Mouse (Mus musculus): ENCODE results near the gene Gm17657. TPM values are rescaled to one million over a fixed set of nuclear protein-coding genes. Genes with fewer than 3 reads are reported as not detected.

Gm17657 gene
- polyA plus RNA-seq, 1 experiment from 2014 or later = not detected

DNA sequence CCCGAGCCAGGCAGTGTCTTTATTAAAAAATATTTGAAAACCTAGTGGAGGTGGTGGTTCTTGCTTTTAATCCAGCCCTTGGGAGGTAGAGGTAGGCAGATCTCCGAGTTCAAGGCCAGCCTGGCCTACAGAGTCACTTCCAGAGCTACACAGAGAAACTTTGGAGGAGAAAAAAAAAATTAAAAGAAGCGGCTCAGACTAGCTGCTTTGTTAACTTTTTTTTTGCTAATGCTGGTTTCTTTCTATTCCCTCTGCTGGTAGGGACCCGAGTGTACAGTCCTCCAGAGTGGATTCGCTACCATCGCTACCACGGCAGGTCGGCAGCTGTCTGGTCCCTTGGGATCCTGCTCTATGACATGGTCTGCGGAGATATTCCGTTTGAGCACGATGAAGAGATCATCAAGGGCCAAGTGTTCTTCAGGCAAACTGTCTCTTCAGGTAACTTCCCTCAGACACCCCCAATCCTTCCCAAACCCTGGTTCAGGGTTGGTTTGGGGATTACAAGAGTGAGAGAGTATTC is 55.9 kb downstream of the Gm17657 start:
- H3K4me2 ChIP-seq = peak overlapping the region; percentile 73
- H3K36me3 ChIP-seq (replicated peaks) = peaks cover 53% of the 10 kb centered on the region
- H3K27ac ChIP-seq (replicated peaks) = peak overlapping the region; percentile 99
- H3K4me1 ChIP-seq (replicated peaks) = peaks cover 64% of the 10 kb centered on the region
- H3K27me3 ChIP-seq = no peaks in the 10 kb centered on the region
- H3K4me3 ChIP-seq (replicated peaks) = peak overlapping the region; percentile 99
- peak overlapping the region; percentile 100 for H3K9ac ChIP-seq
- no peaks in the 10 kb centered on the region for H3K9me3 ChIP-seq (replicated peaks)
- no peak for ATAC-seq (ENCODE audit: insufficient read depth)
- WGBS (ENCODE audit: insufficient replicate concordance) = 58% methylated on average over 11 of the region's 11 CpGs

DNA sequence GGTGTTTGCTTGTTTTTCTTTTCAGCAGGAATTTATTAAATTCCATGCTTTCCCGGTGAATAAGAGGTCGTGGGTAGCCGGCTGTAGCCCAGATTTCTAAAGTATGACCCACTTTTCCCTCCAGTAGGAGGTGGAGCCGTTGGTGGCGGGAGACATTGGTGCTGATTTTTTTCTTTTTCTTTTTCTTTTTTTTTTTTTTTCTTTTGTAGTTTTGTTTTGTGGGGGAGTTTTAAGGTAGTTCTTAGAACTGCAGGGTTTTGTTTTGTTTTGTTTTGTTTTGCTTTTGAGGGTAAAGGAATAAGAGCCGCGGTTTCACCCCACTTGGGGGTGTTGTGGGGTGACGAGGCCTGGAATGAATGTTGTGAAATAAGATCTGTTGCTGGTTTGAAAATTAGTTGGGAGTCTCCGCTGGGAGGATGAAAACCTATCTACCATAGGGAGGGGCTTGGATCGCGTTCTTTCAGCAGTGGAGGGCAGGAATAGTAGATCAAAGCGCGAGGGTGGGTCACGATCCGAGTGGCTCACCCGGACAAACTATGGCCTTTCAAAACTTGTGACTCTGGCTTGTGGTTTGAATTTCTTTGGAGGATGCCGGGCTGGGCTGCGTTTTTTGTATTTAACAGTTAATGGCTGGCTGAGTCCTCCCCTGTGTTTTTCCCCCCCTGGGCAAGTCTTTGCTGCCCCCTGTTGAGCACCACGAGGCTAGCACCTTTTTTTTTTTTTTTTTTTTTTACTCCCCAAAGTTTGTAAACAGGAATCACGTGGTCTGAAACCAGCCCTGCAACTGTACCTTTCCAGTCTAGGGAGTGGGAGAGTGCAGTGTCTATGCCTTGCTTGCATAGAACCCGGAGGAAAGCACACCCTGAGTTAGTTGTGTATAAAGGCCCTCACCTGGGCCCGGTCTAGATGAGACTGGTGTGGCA is 56.9 kb downstream of the Gm17657 start:
- 2% methylated on average over 22 of the region's 22 CpGs for WGBS (ENCODE audit: insufficient replicate concordance)
- Histone ChIP-seq H3K9ac (peak overlapping the region; percentile 100), H3K4me3 (replicated peaks) (peak overlapping the region; percentile 99), H3K27me3 (no peaks in the 10 kb centered on the region), H3K27ac (replicated peaks) (peak overlapping the region; percentile 99), H3K4me2 (peak overlapping the region; percentile 73), H3K36me3 (replicated peaks) (peaks cover 53% of the 10 kb centered on the region), H3K9me3 (replicated peaks) (no peaks in the 10 kb centered on the region), H3K4me1 (replicated peaks) (peaks cover 61% of the 10 kb centered on the region)
- ATAC-seq (ENCODE audit: insufficient read depth) = no peak

GRCm38 (mm10) chr17:29491591-29492268 is 57.7 kb downstream of the Gm17657 start:
- H3K27ac ChIP-seq (replicated peaks) = peak overlapping the region; percentile 99
- WGBS (ENCODE audit: insufficient replicate concordance) = under 1% methylated on average over 48 of the region's 48 CpGs
- H3K9ac ChIP-seq = peak overlapping the region; percentile 100
- H3K4me2 ChIP-seq = peak overlapping the region; percentile 73
- H3K4me3 ChIP-seq (replicated peaks) = peak overlapping the region; percentile 99
- H3K9me3 ChIP-seq (replicated peaks) = no peaks in the 10 kb centered on the region
- H3K4me1 ChIP-seq (replicated peaks) = peaks cover 61% of the 10 kb centered on the region
- H3K36me3 ChIP-seq (replicated peaks) = peaks cover 51% of the 10 kb centered on the region
- 0 out of 2 replicates have a peak, but pooled peaks cover 4% of the 10 kb centered on the region for H3K27me3 ChIP-seq
- ATAC-seq (ENCODE audit: insufficient read depth) = no peak

GRCm38 (mm10) chr17:29490713-29491581 is 58.5 kb downstream of the Gm17657 start, which contains the start of gene Pim1:
Gene Pim1, plus strand, starts transcription at chr17:29490753.
- under 1% methylated on average over 84 of the region's 99 CpGs for WGBS (ENCODE audit: insufficient replicate concordance)
- Histone ChIP-seq H3K27me3 (0 out of 2 replicates have a peak, but pooled peaks cover 4% of the 10 kb centered on the region), H3K4me1 (replicated peaks) (peaks cover 61% of the 10 kb centered on the region), H3K36me3 (replicated peaks) (peaks cover 43% of the 10 kb centered on the region), H3K9ac (peak within 1 kb of the TSS; percentile 100), H3K4me3 (replicated peaks) (peak within 1 kb of the TSS; percentile 99), H3K27ac (replicated peaks) (peak within 1 kb of the TSS; percentile 99), H3K4me2 (peak within 1 kb of the TSS; percentile 91), H3K9me3 (replicated peaks) (no peaks in the 10 kb centered on the region)
- peak; percentile 57 for ATAC-seq (ENCODE audit: insufficient read depth)

DNA sequence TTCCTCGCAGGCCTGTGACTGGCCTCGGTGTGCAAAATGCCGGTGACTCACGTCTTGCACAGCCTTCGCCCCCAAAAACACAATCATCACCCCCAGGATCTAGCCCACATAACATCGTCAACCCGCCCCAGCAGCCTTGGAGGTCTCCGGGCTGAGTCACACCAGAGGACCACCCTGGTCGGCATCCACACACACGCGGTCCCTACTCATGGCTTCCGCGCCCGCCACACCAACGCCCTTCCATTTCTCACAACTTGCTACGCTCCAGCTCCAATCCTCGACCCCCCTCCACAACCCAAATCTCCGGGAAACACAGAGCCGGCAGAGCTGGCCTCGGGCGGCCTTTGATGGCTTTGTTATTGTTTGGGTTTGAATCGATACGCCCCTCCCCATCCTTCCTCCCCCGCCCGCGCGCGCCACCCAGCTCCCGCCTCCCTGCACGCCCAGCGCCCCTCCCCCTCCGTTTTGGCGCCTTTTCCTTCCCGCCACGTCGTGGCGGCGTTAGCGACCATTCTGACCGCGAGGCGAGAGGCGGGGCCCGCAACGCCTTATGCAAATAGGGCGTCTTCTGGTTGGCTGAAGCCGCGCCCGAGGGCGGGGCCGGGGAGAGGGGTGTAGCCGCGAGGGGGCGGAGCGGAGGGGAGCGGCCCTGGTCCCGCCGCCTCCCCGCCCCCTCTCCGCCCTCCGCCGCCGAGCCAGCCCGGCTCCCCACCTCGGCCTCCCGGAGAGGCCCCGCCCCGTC is 59.3 kb downstream of the Gm17657 start:
- peak; percentile 79 for ATAC-seq (ENCODE audit: insufficient read depth)
- Histone ChIP-seq H3K4me1 (replicated peaks) (peaks cover 64% of the 10 kb centered on the region), H3K36me3 (replicated peaks) (peaks cover 37% of the 10 kb centered on the region), H3K4me3 (replicated peaks) (peak overlapping the region; percentile 99), H3K27ac (replicated peaks) (peak overlapping the region; percentile 99), H3K27me3 (0 out of 2 replicates have a peak, but pooled peaks cover 4% of the 10 kb centered on the region), H3K9ac (peak overlapping the region; percentile 89), H3K4me2 (peak overlapping the region; percentile 91), H3K9me3 (replicated peaks) (no peaks in the 10 kb centered on the region)
- 1% methylated on average over 60 of the region's 68 CpGs for WGBS (ENCODE audit: insufficient replicate concordance)

- 0 out of 2 replicates have a peak, but pooled peaks cover 4% of the 10 kb centered on the region for H3K27me3 ChIP-seq
- H3K4me2 ChIP-seq = peak overlapping the region; percentile 91
- peak overlapping the region; percentile 89 for H3K9ac ChIP-seq
- 2% methylated on average over 30 of the region's 30 CpGs for WGBS (ENCODE audit: insufficient replicate concordance)
- H3K27ac ChIP-seq (replicated peaks) = peak overlapping the region; percentile 95
- peaks cover 29% of the 10 kb centered on the region for H3K36me3 ChIP-seq (replicated peaks)
- no peaks in the 10 kb centered on the region for H3K9me3 ChIP-seq (replicated peaks)
- ATAC-seq (ENCODE audit: insufficient read depth) = no peak
- H3K4me3 ChIP-seq (replicated peaks) = peak overlapping the region; percentile 80
- H3K4me1 ChIP-seq (replicated peaks) = peaks cover 61% of the 10 kb centered on the region
Measured at GRCm38 (mm10) chr17:29488978-29489970, 60.2 kb downstream of the Gm17657 start.

DNA sequence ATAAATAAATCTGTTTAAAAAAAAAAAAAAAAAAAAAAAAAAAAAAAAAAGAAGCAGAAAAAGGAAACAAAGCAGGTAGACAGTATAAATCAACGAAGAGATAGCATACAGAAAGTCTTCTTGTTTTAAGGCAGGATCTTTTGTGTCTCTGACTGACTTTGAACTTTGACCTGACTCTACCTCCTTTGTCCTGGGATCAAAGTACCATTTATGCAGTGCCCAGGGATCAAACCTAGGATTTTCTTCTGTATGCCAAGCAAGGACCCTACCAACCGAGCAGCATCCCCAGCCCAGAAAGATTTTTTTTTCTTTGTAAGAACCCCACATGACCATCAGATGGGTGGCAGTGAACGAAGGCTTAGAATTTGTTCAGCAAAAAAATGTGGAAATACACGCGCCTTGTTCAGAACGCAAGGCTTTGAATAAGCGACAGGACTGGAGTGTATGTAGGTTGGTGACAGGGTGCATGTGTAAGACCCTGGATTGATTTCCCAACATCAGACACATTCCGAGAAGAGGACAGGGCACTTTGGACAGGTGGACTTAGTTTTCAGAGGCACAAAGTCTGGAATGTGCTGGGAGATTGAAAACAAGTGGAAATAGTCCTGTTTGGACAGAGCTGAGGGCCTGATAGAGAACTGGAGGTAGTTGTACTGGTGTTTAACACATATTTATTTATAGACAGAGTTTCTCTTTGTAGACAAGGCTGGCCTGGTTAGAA is 61.0 kb downstream of the Gm17657 start:
- 0 out of 2 replicates have a peak, but pooled peaks cover 4% of the 10 kb centered on the region for H3K27me3 ChIP-seq
- no peak for ATAC-seq (ENCODE audit: insufficient read depth)
- 72% methylated on average over 8 of the region's 8 CpGs for WGBS (ENCODE audit: insufficient replicate concordance)
- H3K4me3 ChIP-seq (replicated peaks) = peak overlapping the region; percentile 80
- H3K9ac ChIP-seq = peak overlapping the region; percentile 89
- H3K9me3 ChIP-seq (replicated peaks) = no peaks in the 10 kb centered on the region
- peak overlapping the region; percentile 91 for H3K4me2 ChIP-seq
- H3K27ac ChIP-seq (replicated peaks) = peak overlapping the region; percentile 95
- peaks cover 20% of the 10 kb centered on the region for H3K36me3 ChIP-seq (replicated peaks)
- peaks cover 55% of the 10 kb centered on the region for H3K4me1 ChIP-seq (replicated peaks)

- Histone ChIP-seq H3K4me3 (replicated peaks) (no peak overlapping the region), H3K4me1 (replicated peaks) (peaks cover 63% of the 10 kb centered on the region), H3K4me2 (no peak overlapping the region), H3K36me3 (replicated peaks) (no peaks in the 10 kb centered on the region), H3K9ac (no peak overlapping the region), H3K27me3 (0 out of 2 replicates have a peak, but pooled peaks cover 4% of the 10 kb centered on the region), H3K9me3 (replicated peaks) (no peaks in the 10 kb centered on the region; the same call in 1 of the 2 replicates), H3K27ac (replicated peaks) (peak overlapping the region; percentile 46)
- WGBS (ENCODE audit: insufficient replicate concordance) = 67% methylated on average over 3 of the region's 3 CpGs
- no peak for ATAC-seq (ENCODE audit: insufficient read depth)
Measured at GRCm38 (mm10) chr17:29485336-29486233, 63.9 kb downstream of the Gm17657 start.
